Mouse (Mus musculus) layer of hippocampus, adult 9-11 months (tissue): ENCODE data around the gene Kcnj1.

Source experiments
- DNase-seq: peaks from one replicate; pipeline ENCODE4 v3.0.0; 2022

Kcnj1 gene

GRCm38 (mm10) chr9:32400662-32401161 is 28.4 kb downstream of the Kcnj1 start:
- DNase-seq = no peak

GRCm38 (mm10) chr9:32405191-32405925 is 33.1 kb downstream of the Kcnj1 start:
- peak; percentile 56 for DNase-seq

- DNase-seq = no peak
Observed at GRCm38 (mm10) chr9:32408730-32409059, 36.4 kb downstream of the Kcnj1 start.

- no peak for DNase-seq
Observed at GRCm38 (mm10) chr9:32409060-32409961, 37.0 kb downstream of the Kcnj1 start.

- no peak for DNase-seq
Observed at GRCm38 (mm10) chr9:32410671-32411070, 38.4 kb downstream of the Kcnj1 start.

- no peak for DNase-seq
Observed at GRCm38 (mm10) chr9:32411507-32411906, 39.2 kb downstream of the Kcnj1 start.

- DNase-seq = no peak
Observed at GRCm38 (mm10) chr9:32412836-32413580, 40.7 kb downstream of the Kcnj1 start.

GRCm38 (mm10) chr9:32414956-32415355 is 42.7 kb downstream of the Kcnj1 start:
- DNase-seq = no peak

- no peak for DNase-seq
Observed at GRCm38 (mm10) chr9:32415952-32416351, 43.7 kb downstream of the Kcnj1 start.

- no peak for DNase-seq
Observed at GRCm38 (mm10) chr9:32417466-32418116, 45.3 kb downstream of the Kcnj1 start.

- DNase-seq = no peak
Observed at GRCm38 (mm10) chr9:32420711-32421110, 48.4 kb downstream of the Kcnj1 start.

GRCm38 (mm10) chr9:32425321-32425720 is 53.0 kb downstream of the Kcnj1 start:
- no peak for DNase-seq

GRCm38 (mm10) chr9:32431061-32431460 is 58.8 kb downstream of the Kcnj1 start:
- DNase-seq = no peak

- peak; percentile 5 for DNase-seq
Observed at GRCm38 (mm10) chr9:32434241-32435213, 62.2 kb downstream of the Kcnj1 start.

- no peak for DNase-seq
Observed at GRCm38 (mm10) chr9:32443115-32443514, 70.8 kb downstream of the Kcnj1 start.

- DNase-seq = no peak
Observed at GRCm38 (mm10) chr9:32443817-32444216, 71.5 kb downstream of the Kcnj1 start.

GRCm38 (mm10) chr9:32444453-32445201 is 72.3 kb downstream of the Kcnj1 start:
- DNase-seq = no peak

GRCm38 (mm10) chr9:32445789-32446188 is 73.5 kb downstream of the Kcnj1 start:
- DNase-seq = no peak

- no peak for DNase-seq
Observed at GRCm38 (mm10) chr9:32448766-32449165, 76.5 kb downstream of the Kcnj1 start.
